Mouse (Mus musculus) forebrain, embryonic 16.5 days (tissue): ENCODE data around the gene Map1b. TPM values are rescaled to one million over a fixed set of nuclear protein-coding genes. Genes with fewer than 3 reads are reported as not detected.

Experiments
- ATAC-seq: fragments of 200-750 bp; cut with Nextera tagmentation; 2 replicates; pipeline ENCODE4 v1.8.0; 2017; ENCODE audit warnings: mild to moderate bottlenecking, moderate library complexity
- H3K27ac ChIP-seq: fragments of 300-500 bp; sonication (generic); 2 replicates; pipeline ENCODE4 v1.5.1; 2014; ENCODE audit warnings: low read length, control low read depth
- H3K27me3 ChIP-seq: fragments of 300-500 bp; sonication (generic); replicated peaks from 2 replicates; pipeline ENCODE4 v1.6.1; 2014; ENCODE audit warnings: low read length; ENCODE audit not compliant: control insufficient read depth, insufficient read depth
- H3K36me3 ChIP-seq: fragments of 300-500 bp; sonication (generic); 2 replicates; pipeline ENCODE4 v1.6.1; 2014; ENCODE audit not compliant: control insufficient read depth, insufficient read depth
- H3K4me1 ChIP-seq: fragments of 300-500 bp; sonication (generic); replicated peaks from 2 replicates; pipeline ENCODE4 v1.6.1; 2014; ENCODE audit warnings: low read length; ENCODE audit not compliant: control insufficient read depth, insufficient read depth
- H3K4me2 ChIP-seq: fragments of 300-500 bp; sonication (generic); 2 replicates; pipeline ENCODE4 v1.6.1; 2014; ENCODE audit warnings: mild to moderate bottlenecking, low read length, control low read depth
- H3K4me3 ChIP-seq: fragments of 300-500 bp; sonication (generic); replicated peaks from 2 replicates; pipeline ENCODE4 v1.5.1; 2014; ENCODE audit warnings: mild to moderate bottlenecking, low read length, control low read depth
- H3K9ac ChIP-seq: fragments of 300-500 bp; sonication (generic); replicated peaks from 2 replicates; pipeline ENCODE4 v1.6.1; 2014; ENCODE audit warnings: low read depth, low read length, control low read depth
- H3K9me3 ChIP-seq: fragments of 300-500 bp; sonication (generic); 2 replicates; pipeline ENCODE4 v1.6.1; 2016; ENCODE audit warnings: low read length; ENCODE audit not compliant: control insufficient read depth
- WGBS: fragments of 180-500 bp; shearing (Covaris S2); extraction: QIAGEN DNeasy Blood & Tissue Kit; methylation state at CpG from one replicate; pipeline ENCODE4 v1.1.7; 2014; 5-methylcytosine and 5-hydroxymethylcytosine counted together
- polyA plus RNA-seq: library from polyadenylated mRNA; unstranded; fragments of >200 nt; fragmentation: Nextera tagmentation; extraction: Ambion mirVana; gene quantifications from 2 replicates; pipeline ENCODE4 v1.2.1, GENCODE M21; 2015

Map1b gene
- polyA plus RNA-seq, 1 experiment from 2014 or later: 2,055 TPM

- Histone ChIP-seq H3K4me2 (no peak overlapping the region), H3K27ac (no peak overlapping the region), H3K27me3 (no peaks in the 10 kb centered on the region), H3K4me1 (peaks cover 59% of the 10 kb centered on the region), H3K4me3 (no peak overlapping the region), H3K36me3 (peaks cover 6% of the 10 kb centered on the region; the same call in 1 of the 2 replicates), H3K9ac (no peak overlapping the region), H3K9me3 (no peaks in the 10 kb centered on the region)
- WGBS: 13% methylated on average over 9 of the region's 9 CpGs
- no peak for ATAC-seq
These were observed 16.6 kb downstream of the Map1b start for GRCm38 (mm10) chr13:99499764-99500163.

- H3K4me3 ChIP-seq: no peak overlapping the region
- no peak overlapping the region for H3K27ac ChIP-seq
- H3K27me3 ChIP-seq: no peaks in the 10 kb centered on the region
- H3K9ac ChIP-seq: no peak overlapping the region
- H3K36me3 ChIP-seq: 0 out of 2 replicates have a peak, but pooled peaks cover 2% of the 10 kb centered on the region
- no peaks in the 10 kb centered on the region for H3K9me3 ChIP-seq
- WGBS: 86% methylated on average over 7 of the region's 7 CpGs
- no peak for ATAC-seq
- H3K4me1 ChIP-seq: peaks cover 59% of the 10 kb centered on the region
- H3K4me2 ChIP-seq: no peak overlapping the region
These were observed 20.2 kb downstream of the Map1b start for GRCm38 (mm10) chr13:99496106-99496505.

- Histone ChIP-seq H3K9ac (no peak overlapping the region), H3K4me1 (peaks cover 43% of the 10 kb centered on the region), H3K9me3 (no peaks in the 10 kb centered on the region), H3K36me3 (0 out of 2 replicates have a peak, but pooled peaks cover 2% of the 10 kb centered on the region), H3K27me3 (no peaks in the 10 kb centered on the region), H3K4me3 (no peak overlapping the region), H3K4me2 (no peak overlapping the region), H3K27ac (no peak overlapping the region)
- no peak for ATAC-seq
- WGBS: 29% methylated on average over 10 of the region's 10 CpGs
These were observed 21.9 kb downstream of the Map1b start for GRCm38 (mm10) chr13:99494416-99494815.

GRCm38 (mm10) chr13:99493304-99493904, 22.9 kb downstream of the Map1b start:
- H3K4me3 ChIP-seq: no peak overlapping the region
- H3K9me3 ChIP-seq: no peaks in the 10 kb centered on the region
- peaks cover 40% of the 10 kb centered on the region for H3K4me1 ChIP-seq
- H3K27ac ChIP-seq: peak overlapping the region; percentile 45; the same call in 1 of the 2 replicates
- no peak overlapping the region for H3K9ac ChIP-seq
- no peak; the same call in 1 of the 2 replicates for ATAC-seq
- H3K4me2 ChIP-seq: no peak overlapping the region
- H3K27me3 ChIP-seq: no peaks in the 10 kb centered on the region
- H3K36me3 ChIP-seq: 0 out of 2 replicates have a peak, but pooled peaks cover 2% of the 10 kb centered on the region
- 18% methylated on average over 5 of the region's 5 CpGs for WGBS

GRCm38 (mm10) chr13:99492619-99493303, 23.6 kb downstream of the Map1b start:
- WGBS: 11% methylated on average over 7 of the region's 7 CpGs
- H3K4me2 ChIP-seq: peak overlapping the region; percentile 22; the same call in 1 of the 2 replicates
- H3K9me3 ChIP-seq: no peaks in the 10 kb centered on the region
- peak overlapping the region; percentile 45; the same call in 1 of the 2 replicates for H3K27ac ChIP-seq
- H3K9ac ChIP-seq: no peak overlapping the region; the same call in 1 of the 2 replicates
- no peaks in the 10 kb centered on the region for H3K27me3 ChIP-seq
- H3K4me3 ChIP-seq: no peak overlapping the region
- peak; percentile 75 for ATAC-seq
- 0 out of 2 replicates have a peak, but pooled peaks cover 2% of the 10 kb centered on the region for H3K36me3 ChIP-seq
- peaks cover 40% of the 10 kb centered on the region for H3K4me1 ChIP-seq

- ATAC-seq: no peak
- Histone ChIP-seq H3K9me3 (no peaks in the 10 kb centered on the region), H3K4me3 (no peak overlapping the region), H3K4me1 (peaks cover 48% of the 10 kb centered on the region), H3K9ac (no peak overlapping the region), H3K4me2 (no peak overlapping the region), H3K27me3 (no peaks in the 10 kb centered on the region), H3K36me3 (peaks cover 2% of the 10 kb centered on the region; the same call in 1 of the 2 replicates), H3K27ac (no peak overlapping the region)
- WGBS: 98% methylated on average over 4 of the region's 4 CpGs
These were observed 26.3 kb downstream of the Map1b start for GRCm38 (mm10) chr13:99489998-99490397.

GRCm38 (mm10) chr13:99489175-99489574, 27.2 kb downstream of the Map1b start:
- Histone ChIP-seq H3K9ac (no peak overlapping the region), H3K27ac (no peak overlapping the region), H3K4me3 (no peak overlapping the region), H3K9me3 (no peaks in the 10 kb centered on the region), H3K4me2 (no peak overlapping the region), H3K4me1 (peaks cover 43% of the 10 kb centered on the region), H3K27me3 (no peaks in the 10 kb centered on the region), H3K36me3 (no peaks in the 10 kb centered on the region; the same call in 1 of the 2 replicates)
- WGBS: 82% methylated on average over 5 of the region's 5 CpGs
- ATAC-seq: no peak

GRCm38 (mm10) chr13:99485861-99486260, 30.5 kb downstream of the Map1b start:
- no peaks in the 10 kb centered on the region for H3K27me3 ChIP-seq
- WGBS: 91% methylated on average over 9 of the region's 9 CpGs
- H3K4me3 ChIP-seq: no peak overlapping the region
- no peak overlapping the region for H3K27ac ChIP-seq
- no peak overlapping the region for H3K9ac ChIP-seq
- H3K4me2 ChIP-seq: no peak overlapping the region
- H3K36me3 ChIP-seq: no peaks in the 10 kb centered on the region; the same call in 1 of the 2 replicates
- H3K4me1 ChIP-seq: peaks cover 39% of the 10 kb centered on the region
- no peak for ATAC-seq
- H3K9me3 ChIP-seq: no peaks in the 10 kb centered on the region

GRCm38 (mm10) chr13:99485331-99485733, 31.0 kb downstream of the Map1b start:
- Histone ChIP-seq H3K9ac (no peak overlapping the region), H3K4me2 (no peak overlapping the region), H3K4me1 (peaks cover 39% of the 10 kb centered on the region), H3K27me3 (no peaks in the 10 kb centered on the region), H3K27ac (no peak overlapping the region), H3K36me3 (no peaks in the 10 kb centered on the region; the same call in 1 of the 2 replicates), H3K9me3 (no peaks in the 10 kb centered on the region), H3K4me3 (no peak overlapping the region)
- ATAC-seq: no peak
- 67% methylated on average over 7 of the region's 7 CpGs for WGBS
